Mouse (Mus musculus) lung, postnatal 4 days (tissue): Measurements from ENCODE around the gene Gm12184.
"Not testable (repeated sequence)": the region's sequence is repeated elsewhere in the genome, so short reads cannot be mapped to it uniquely, and the experiment has no call there.

ENCODE experiments used
- DNase-seq, 2 experiments: peaks; one replicate each; pipeline ENCODE4 v3.0.0; 2021

The Gm12184 gene

GRCm38 (mm10) chr11:48846362-48846761, 19.9 kb upstream of the Gm12184 start:
- DNase-seq = not testable (repeated sequence)

- no peak for DNase-seq
Observed at GRCm38 (mm10) chr11:48845244-48845815, 18.9 kb upstream of the Gm12184 start.

- DNase-seq = no peak
Observed at GRCm38 (mm10) chr11:48844309-48844708, 17.9 kb upstream of the Gm12184 start.

GRCm38 (mm10) chr11:48843202-48843601, 16.7 kb upstream of the Gm12184 start:
- DNase-seq = no peak

GRCm38 (mm10) chr11:48842378-48842792, 15.9 kb upstream of the Gm12184 start:
- DNase-seq = no peak

GRCm38 (mm10) chr11:48841213-48841612, 14.8 kb upstream of the Gm12184 start:
- DNase-seq = no peak

- no peak for DNase-seq
Observed at GRCm38 (mm10) chr11:48840805-48841204, 14.3 kb upstream of the Gm12184 start.

GRCm38 (mm10) chr11:48838879-48839680, 12.6 kb upstream of the Gm12184 start:
- DNase-seq = no peak

GRCm38 (mm10) chr11:48838181-48838797, 11.8 kb upstream of the Gm12184 start:
- DNase-seq = no peak

GRCm38 (mm10) chr11:48837310-48838180, 11.1 kb upstream of the Gm12184 start:
- peak; percentile 69 to 71 for DNase-seq

- no peak for DNase-seq
Observed at GRCm38 (mm10) chr11:48836990-48837309, 10.5 kb upstream of the Gm12184 start.

- no peak for DNase-seq
Observed at GRCm38 (mm10) chr11:48835923-48836322, 9.5 kb upstream of the Gm12184 start.

GRCm38 (mm10) chr11:48833731-48834639, 7.5 kb upstream of the Gm12184 start:
- peak; percentile 89 to 91 for DNase-seq

- DNase-seq = no peak
Observed at GRCm38 (mm10) chr11:48833078-48833730, 6.7 kb upstream of the Gm12184 start.

- no peak for DNase-seq
Observed at GRCm38 (mm10) chr11:48831273-48831672, 4.8 kb upstream of the Gm12184 start.

GRCm38 (mm10) chr11:48830279-48830678, 3.8 kb upstream of the Gm12184 start:
- DNase-seq = no peak

- no peak for DNase-seq
Observed at GRCm38 (mm10) chr11:48827926-48828325, 1.5 kb upstream of the Gm12184 start.

GRCm38 (mm10) chr11:48826752-48827096, 269 bp upstream of the Gm12184 start:
- no peak for DNase-seq

GRCm38 (mm10) chr11:48824311-48824830, 2.1 kb downstream of the Gm12184 start:
- no peak for DNase-seq

GRCm38 (mm10) chr11:48823536-48823972, 2.9 kb downstream of the Gm12184 start:
- DNase-seq = peak; percentile 42 to 70
